Mouse (Mus musculus) megakaryocyte, embryonic 14.5 days (primary cell): ENCODE measurements around the gene Sox13.

Experiments used
- FLI1 ChIP-seq: IDR thresholded peaks from 2 replicates; pipeline ENCODE4 v1.6.1; 2012; ENCODE audit warnings: low read length, inconsistent platforms, mixed read lengths
- GATA1 ChIP-seq: IDR thresholded peaks from 3 replicates; pipeline ENCODE4 v1.6.1; 2012; ENCODE audit warnings: mixed read lengths, low read length, inconsistent platforms, borderline replicate concordance

DNA sequence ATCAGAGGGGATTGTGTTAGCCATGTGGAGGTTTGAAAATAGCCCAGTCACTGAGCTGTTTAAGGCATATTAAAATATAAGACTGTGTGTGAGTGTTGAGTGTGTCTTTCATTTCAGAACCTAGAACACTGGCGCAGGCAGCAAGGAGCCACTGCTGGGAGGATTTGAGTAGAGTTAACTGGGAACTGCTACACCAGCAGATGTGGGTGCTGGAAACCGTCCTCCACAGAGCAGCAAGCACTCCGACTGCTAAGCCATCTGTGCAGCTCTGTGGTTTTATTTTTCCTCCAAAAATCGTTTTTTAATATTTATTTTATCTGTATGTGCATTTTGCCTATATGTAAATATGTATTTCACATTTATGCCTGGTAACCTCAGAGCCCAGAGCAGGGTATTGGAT is 29.5 kb downstream of the Sox13 start:
- TF ChIP-seq GATA1, result no peak
- no peak for TF ChIP-seq FLI1
